Mouse (Mus musculus) spleen, postnatal 10 days (tissue): ENCODE data around the gene Usp49.
"Not testable (repeated sequence)": the region's sequence is repeated elsewhere in the genome, so short reads cannot be mapped to it uniquely, and the experiment has no call there.

Experiments
- DNase-seq, 2 experiments: peaks; one replicate each; pipeline ENCODE4 v3.0.0; 2021 to 2022; ENCODE audit warnings: low spot score in 2 of 2

The Usp49 gene

DNA sequence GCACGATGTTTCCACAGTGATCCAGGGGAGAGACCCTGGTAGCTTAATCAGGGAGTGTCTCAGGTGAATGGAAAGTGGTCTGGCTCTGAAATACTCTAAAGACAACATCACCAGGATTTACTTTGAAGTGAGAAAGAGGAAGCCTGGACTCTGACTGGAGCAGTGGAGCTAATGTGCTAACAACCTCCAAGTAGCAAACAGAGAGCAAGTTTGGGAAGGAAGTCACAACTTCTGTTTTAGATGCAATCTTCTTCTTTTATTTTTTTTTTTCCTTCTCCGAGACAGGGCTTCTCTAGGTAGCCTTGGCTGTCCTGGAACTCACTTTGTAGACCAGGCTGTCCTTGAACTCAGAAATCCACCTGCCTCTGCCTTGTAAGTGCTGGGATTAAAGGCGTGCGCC is 21.3 kb upstream of the Usp49 start:
- DNase-seq: no peak

GRCm38 (mm10) chr17:47610849-47611660 is 19.4 kb upstream of the Usp49 start, which contains the start of the genes Bysl, Med20 and Gm20517:
TSS of gene Bysl (minus strand) at chr17:47611492.
TSS of gene Med20 (plus strand) at chr17:47611582.
TSS of gene Gm20517 (plus strand) at chr17:47611589.
- DNase-seq: peak; percentile 95 to 99

GRCm38 (mm10) chr17:47611661-47611982 is 18.9 kb upstream of the Usp49 start:
- DNase-seq: no peak

DNA sequence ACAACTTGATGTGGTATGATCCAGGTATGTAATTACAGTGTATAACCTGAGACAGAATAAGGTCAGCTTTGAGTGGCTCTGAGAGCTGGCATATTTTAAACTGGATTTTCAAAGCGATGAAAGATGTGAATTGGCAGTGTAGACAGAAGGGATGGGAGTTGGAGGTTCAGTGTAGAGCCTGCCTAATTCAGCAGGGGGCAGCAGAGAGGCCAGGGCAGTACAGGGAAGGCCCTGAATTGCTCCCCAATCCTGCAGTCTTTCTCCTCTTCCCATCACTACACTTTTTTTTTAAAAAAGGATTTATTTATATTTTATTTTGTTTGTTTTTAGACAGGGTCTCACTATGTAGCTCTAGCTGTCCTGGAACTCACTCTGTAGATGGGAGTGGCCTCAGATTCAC is 16.5 kb upstream of the Usp49 start:
- peak; percentile 62 to 79 for DNase-seq

DNA sequence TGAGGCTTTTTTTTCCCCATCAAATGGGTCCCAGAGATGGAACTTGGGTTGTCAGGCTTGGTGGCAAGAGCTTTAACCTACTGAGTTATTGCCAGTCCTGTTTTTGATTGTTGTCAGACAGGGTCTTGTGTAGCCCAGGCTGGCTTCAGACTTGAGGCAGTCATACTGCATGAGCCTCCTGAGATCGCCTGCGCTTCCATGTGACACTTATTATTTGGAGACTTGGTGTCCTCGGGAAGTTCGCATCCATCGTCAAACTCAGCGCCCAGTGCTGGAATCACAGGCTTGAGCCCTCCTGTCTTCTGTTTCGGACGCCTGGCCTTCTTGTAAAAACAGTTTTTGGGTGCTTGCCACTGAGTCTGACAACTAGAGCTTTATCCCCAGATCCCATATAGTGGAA is 14.4 kb upstream of the Usp49 start:
- DNase-seq: peak in 1 of 2 experiments; percentile 14

DNA sequence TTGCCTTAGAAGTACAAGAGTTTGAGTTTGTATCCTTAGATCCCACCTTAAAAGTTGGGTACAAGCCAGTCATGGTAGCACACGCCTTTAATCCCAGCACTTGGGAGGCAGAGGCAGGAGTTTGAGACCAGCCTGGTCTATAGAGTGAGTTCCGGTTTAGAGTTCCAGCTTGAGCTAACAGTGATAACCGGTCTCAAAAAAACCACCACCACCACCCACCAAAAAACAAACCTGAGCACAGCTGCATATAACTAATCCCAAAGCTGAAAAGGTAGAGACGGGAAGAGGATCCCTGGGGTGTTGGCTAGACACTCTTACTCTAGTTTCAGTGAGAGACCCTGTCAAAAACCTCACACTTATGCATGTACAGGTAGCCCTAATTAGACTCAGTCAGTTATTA is 13.8 kb upstream of the Usp49 start:
- DNase-seq: peak in 1 of 2 experiments; percentile 15

- peak; percentile 50 to 73 for DNase-seq
These were observed 12.7 kb upstream of the Usp49 start for GRCm38 (mm10) chr17:47617605-47618307.

- DNase-seq: peak in 1 of 2 experiments; percentile 14
These were observed 11.8 kb upstream of the Usp49 start for GRCm38 (mm10) chr17:47618556-47619311.

GRCm38 (mm10) chr17:47622912-47623554 is 7.5 kb upstream of the Usp49 start:
- DNase-seq: no peak

DNA sequence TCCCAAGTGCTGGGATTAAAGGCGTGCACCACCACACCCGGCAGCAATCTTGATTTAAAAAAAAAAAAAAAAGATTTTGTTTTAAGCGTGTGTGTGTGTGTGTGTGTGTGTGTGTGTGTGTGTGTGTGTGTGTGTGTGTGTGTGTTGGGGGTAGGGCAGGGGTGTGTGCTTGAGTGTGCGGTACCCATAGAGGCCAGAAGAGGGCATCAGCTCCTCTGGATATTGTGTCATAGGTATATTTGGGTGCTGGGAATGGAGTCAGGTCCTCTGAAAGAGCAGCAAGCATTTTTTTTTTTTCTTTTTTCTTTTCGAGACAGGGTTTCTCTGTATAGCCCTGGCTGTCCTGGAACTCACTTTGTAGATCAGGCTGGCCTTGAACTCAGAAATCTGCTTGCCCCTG is 5.9 kb upstream of the Usp49 start:
- DNase-seq: not testable (repeated sequence)

- DNase-seq: no peak
These were observed 5.4 kb upstream of the Usp49 start for GRCm38 (mm10) chr17:47625088-47625487.

DNA sequence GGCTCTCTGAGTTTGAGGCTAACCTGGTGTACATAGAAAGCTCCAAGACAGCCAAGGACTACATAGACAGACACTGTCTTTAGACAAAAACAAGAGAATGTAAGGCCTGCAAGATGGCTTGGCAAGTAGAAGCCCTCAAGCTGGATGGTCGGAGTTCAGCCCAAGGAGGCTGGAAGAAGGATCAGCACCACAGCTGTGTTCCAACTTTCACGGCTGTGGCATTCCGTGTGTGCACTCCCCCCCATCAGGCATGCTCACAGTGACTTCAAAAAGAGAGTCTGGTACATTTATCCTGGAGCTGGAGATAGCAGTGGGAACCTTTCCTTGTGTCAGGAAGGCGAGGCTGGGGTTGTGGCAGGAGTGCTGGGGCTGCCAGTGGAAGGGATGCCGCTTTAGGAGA is 4.5 kb upstream of the Usp49 start:
- DNase-seq: no peak

- no peak for DNase-seq
These were observed 2.7 kb upstream of the Usp49 start for GRCm38 (mm10) chr17:47627791-47628190.

GRCm38 (mm10) chr17:47628851-47629676 is 1.4 kb upstream of the Usp49 start:
- peak; percentile 94 to 98 for DNase-seq

DNA sequence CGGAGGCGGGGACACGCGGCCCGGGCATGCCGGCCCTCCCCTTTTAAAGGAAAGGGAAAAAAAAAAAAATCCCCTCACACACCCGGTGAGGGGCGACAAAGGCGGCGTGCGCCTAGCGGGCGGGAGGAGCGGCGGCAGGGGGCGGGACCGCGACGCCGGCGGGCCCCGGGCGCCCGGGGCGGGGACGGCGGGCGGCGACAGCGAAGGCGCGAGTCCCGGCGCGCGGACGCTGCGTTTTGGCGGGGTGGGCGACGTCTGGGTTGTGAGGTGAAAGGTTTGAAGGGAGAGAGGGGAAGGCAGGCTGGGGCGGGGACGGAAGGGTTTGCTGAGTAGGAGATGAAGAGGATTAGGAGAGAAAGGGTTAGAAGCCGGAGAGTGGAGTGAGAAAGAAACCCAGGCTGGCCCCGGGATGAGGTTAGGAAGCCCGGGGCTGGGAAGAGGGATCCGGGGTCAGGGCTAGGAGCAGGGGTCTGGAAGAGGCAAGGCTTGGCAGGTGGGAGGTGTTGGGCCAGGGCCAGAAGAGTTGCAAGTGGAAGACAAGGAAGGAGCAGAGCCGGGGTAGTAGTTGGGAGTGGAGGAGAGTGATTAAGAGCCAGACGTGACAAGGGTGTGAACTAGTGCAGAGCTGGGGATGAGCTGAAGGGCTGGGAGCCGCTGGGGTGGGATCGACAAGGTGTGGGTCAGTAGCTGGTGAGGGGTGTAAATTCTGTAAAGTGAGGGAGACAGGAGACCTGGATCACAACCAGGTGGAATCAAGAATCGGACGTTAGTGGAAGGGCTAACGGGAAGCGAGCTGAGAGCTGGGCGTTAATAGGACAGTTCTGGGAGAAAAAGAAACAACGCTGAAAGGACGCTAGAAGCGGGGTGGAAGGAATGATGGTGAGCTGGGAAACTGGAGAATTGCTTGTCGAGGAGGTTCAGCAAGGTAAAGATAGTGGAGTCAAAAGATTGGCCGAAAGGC is 493 bp upstream of the Usp49 start:
- peak; percentile 63 to 71 for DNase-seq

DNA sequence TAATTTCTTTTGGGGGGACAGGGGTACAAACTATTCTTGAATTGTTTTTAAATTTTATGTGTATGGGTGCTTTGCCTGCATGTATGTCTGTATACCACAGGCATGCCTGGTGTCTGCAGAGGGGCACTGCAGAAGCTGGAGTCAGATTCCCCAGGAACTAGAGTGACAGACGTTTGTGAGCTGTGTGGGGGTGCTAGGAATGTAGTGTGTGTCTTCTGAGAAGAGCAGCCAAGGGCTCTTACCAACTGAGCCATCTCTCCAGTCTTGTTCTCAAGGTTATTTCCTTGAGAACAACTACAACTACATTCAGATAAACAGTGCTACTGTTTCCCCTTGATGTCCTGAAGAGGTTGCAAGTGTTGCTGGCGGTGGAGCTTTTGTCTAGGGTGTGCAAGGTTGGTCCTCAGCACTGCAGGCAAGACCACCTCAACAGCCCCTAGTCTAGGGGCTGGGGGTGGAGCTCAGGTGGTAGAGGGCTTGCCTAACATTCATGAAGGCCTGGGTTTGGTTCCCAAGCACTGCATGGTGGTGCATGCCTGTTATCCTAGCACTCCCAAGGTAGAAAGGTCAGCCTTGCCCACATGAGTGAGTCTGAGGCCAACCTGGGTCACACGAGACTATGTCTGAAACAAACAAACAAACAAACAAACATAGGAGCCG is 1.8 kb downstream of the Usp49 start:
- no peak for DNase-seq

- no peak for DNase-seq
These were observed 3.7 kb downstream of the Usp49 start for GRCm38 (mm10) chr17:47633999-47634770.

DNA sequence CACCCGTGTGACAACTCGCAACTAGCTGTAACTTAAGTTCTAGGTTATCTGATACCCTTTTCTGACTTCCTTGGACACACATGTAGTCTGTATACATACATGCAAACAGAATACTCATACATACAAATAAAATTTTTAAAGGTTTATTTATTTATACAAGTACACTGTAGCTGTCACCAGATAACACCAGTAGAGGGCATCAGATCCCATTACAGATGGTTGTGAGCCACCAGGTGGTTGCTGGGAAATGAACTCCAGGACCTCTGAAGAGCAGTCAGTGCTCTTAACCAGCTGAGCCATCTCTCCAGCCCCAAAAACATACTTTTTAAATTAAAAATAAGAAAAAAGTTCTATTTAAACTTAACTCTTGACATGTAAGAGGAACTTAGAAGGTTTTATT is 12.5 kb downstream of the Usp49 start:
- no peak for DNase-seq
